Mouse (Mus musculus) embryonic facial prominence, embryonic 15.5 days (tissue): ENCODE data around the gene Tbl1x. TPM values are rescaled to one million over a fixed set of nuclear protein-coding genes. Genes with fewer than 3 reads are reported as not detected.

ENCODE experiments used
- ATAC-seq: fragments of 200-750 bp; cut with Nextera tagmentation; 2 replicates; pipeline ENCODE4 v1.8.0; 2017; ENCODE audit warnings: low read depth, moderate TSS enrichment; ENCODE audit not compliant: insufficient number of reproducible peaks, low FRiP score, low TSS enrichment
- H3K27ac ChIP-seq: fragments of 300-500 bp; sonication (generic); replicated peaks from 2 replicates; pipeline ENCODE4 v1.5.1; 2015; ENCODE audit warnings: mild to moderate bottlenecking, inconsistent platforms
- H3K27me3 ChIP-seq: fragments of 300-500 bp; sonication (generic); 2 replicates; pipeline ENCODE4 v1.6.1; 2015; ENCODE audit warnings: inconsistent platforms
- H3K36me3 ChIP-seq: fragments of 300-500 bp; sonication (generic); 2 replicates; pipeline ENCODE4 v1.6.1; 2015; ENCODE audit warnings: mild to moderate bottlenecking, inconsistent platforms
- H3K4me1 ChIP-seq: fragments of 300-500 bp; sonication (generic); 2 replicates; pipeline ENCODE4 v1.6.1; 2015; ENCODE audit warnings: inconsistent platforms
- H3K4me2 ChIP-seq: fragments of 300-500 bp; sonication (generic); replicated peaks from 2 replicates; pipeline ENCODE4 v1.6.1; 2015; ENCODE audit warnings: mild to moderate bottlenecking, inconsistent platforms
- H3K4me3 ChIP-seq: fragments of 300-500 bp; sonication (generic); replicated peaks from 2 replicates; pipeline ENCODE4 v1.5.1; 2015; ENCODE audit warnings: mild to moderate bottlenecking, inconsistent platforms
- H3K9ac ChIP-seq: fragments of 300-500 bp; sonication (generic); 2 replicates; pipeline ENCODE4 v1.6.1; 2015; ENCODE audit warnings: inconsistent platforms
- H3K9me3 ChIP-seq: fragments of 300-500 bp; sonication (generic); replicated peaks from 2 replicates; pipeline ENCODE4 v1.6.1; 2016; ENCODE audit warnings: inconsistent platforms
- WGBS: fragments of 180-500 bp; shearing (Covaris S2); methylation state at CpG from one replicate; pipeline ENCODE4 v1.1.7; 2015; 5-methylcytosine and 5-hydroxymethylcytosine counted together
- polyA plus RNA-seq: library from polyadenylated mRNA; unstranded; fragments of >200 nt; fragmentation: Nextera tagmentation; extraction: Ambion mirVana; gene quantifications from 2 replicates; pipeline ENCODE4 v1.2.1, GENCODE M21; 2015

Tbl1x gene
- polyA plus RNA-seq, 1 experiment from 2014 or later, result 67.1 TPM

GRCm38 (mm10) chrX:77613041-77613440, 102.2 kb downstream of the Tbl1x start:
- no peaks in the 10 kb centered on the region for H3K9me3 ChIP-seq
- WGBS, result 100% methylated on average over 1 of the region's 1 CpGs
- H3K27me3 ChIP-seq, result no peaks in the 10 kb centered on the region
- H3K36me3 ChIP-seq, result no peaks in the 10 kb centered on the region
- no peak overlapping the region for H3K4me3 ChIP-seq
- no peak overlapping the region for H3K9ac ChIP-seq
- no peaks in the 10 kb centered on the region for H3K4me1 ChIP-seq
- no peak overlapping the region for H3K27ac ChIP-seq
- no peak overlapping the region for H3K4me2 ChIP-seq
- ATAC-seq, result no peak

- ATAC-seq, result no peak
- Histone ChIP-seq H3K9me3 (no peaks in the 10 kb centered on the region), H3K36me3 (no peaks in the 10 kb centered on the region), H3K4me3 (no peak overlapping the region), H3K9ac (no peak overlapping the region), H3K27ac (no peak overlapping the region), H3K4me2 (no peak overlapping the region), H3K27me3 (no peaks in the 10 kb centered on the region), H3K4me1 (no peaks in the 10 kb centered on the region)
- WGBS, result 62% methylated on average over 4 of the region's 4 CpGs
Measured at GRCm38 (mm10) chrX:77615735-77616293, 105.0 kb downstream of the Tbl1x start.

GRCm38 (mm10) chrX:77617368-77618144, 106.7 kb downstream of the Tbl1x start:
- Histone ChIP-seq H3K27ac (no peak overlapping the region), H3K4me1 (no peaks in the 10 kb centered on the region), H3K36me3 (no peaks in the 10 kb centered on the region), H3K27me3 (no peaks in the 10 kb centered on the region), H3K9me3 (no peaks in the 10 kb centered on the region), H3K4me3 (no peak overlapping the region), H3K9ac (no peak overlapping the region), H3K4me2 (no peak overlapping the region)
- no peak for ATAC-seq
- 73% methylated on average over 6 of the region's 6 CpGs for WGBS

- Histone ChIP-seq H3K9me3 (no peaks in the 10 kb centered on the region), H3K27ac (no peak overlapping the region), H3K9ac (no peak overlapping the region), H3K4me2 (no peak overlapping the region), H3K27me3 (no peaks in the 10 kb centered on the region), H3K4me1 (no peaks in the 10 kb centered on the region), H3K4me3 (no peak overlapping the region), H3K36me3 (no peaks in the 10 kb centered on the region)
- ATAC-seq, result no peak
- WGBS, result 74% methylated on average over 2 of the region's 2 CpGs
Measured at GRCm38 (mm10) chrX:77630439-77630838, 119.6 kb downstream of the Tbl1x start.

DNA sequence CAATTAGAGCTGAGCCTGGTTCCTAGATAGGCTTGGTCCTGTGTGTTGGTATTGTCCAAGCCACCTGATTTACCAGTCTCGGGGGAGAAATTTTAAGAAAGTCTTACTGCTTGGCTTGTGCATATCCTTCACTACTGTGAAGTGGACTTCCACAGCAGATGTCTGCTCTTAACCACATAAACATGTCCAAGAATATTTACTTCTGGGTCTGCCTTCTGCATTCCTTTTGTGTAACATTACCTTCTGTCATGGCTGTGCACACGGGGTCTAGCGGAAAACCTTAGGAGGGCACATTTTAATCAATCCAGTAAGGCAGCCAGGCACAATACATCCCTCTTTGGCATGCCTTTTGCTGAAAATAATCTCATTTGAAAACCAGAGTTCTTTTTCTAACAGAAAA, 125.7 kb downstream of the Tbl1x start:
- ATAC-seq, result no peak

GRCm38 (mm10) chrX:77638076-77638475, 127.3 kb downstream of the Tbl1x start:
- Histone ChIP-seq H3K27me3 (no peaks in the 10 kb centered on the region), H3K9me3 (no peaks in the 10 kb centered on the region), H3K4me1 (no peaks in the 10 kb centered on the region), H3K9ac (no peak overlapping the region), H3K27ac (no peak overlapping the region), H3K4me2 (no peak overlapping the region), H3K4me3 (no peak overlapping the region), H3K36me3 (no peaks in the 10 kb centered on the region)
- no peak for ATAC-seq
- 11% methylated on average over 3 of the region's 3 CpGs for WGBS

More for the DNA sequence above, 125.7 kb downstream of the Tbl1x start:
- H3K9ac ChIP-seq, result no peak overlapping the region
- no peaks in the 10 kb centered on the region for H3K4me1 ChIP-seq
- 56% methylated on average over 3 of the region's 3 CpGs for WGBS
- H3K27ac ChIP-seq, result no peak overlapping the region
- no peaks in the 10 kb centered on the region for H3K27me3 ChIP-seq
- H3K36me3 ChIP-seq, result no peaks in the 10 kb centered on the region
- no peak overlapping the region for H3K4me3 ChIP-seq
- no peaks in the 10 kb centered on the region for H3K9me3 ChIP-seq
- no peak overlapping the region for H3K4me2 ChIP-seq

GRCm38 (mm10) chrX:77640301-77640700, 129.5 kb downstream of the Tbl1x start:
- Histone ChIP-seq H3K27ac (no peak overlapping the region), H3K4me3 (no peak overlapping the region), H3K9ac (no peak overlapping the region), H3K9me3 (no peaks in the 10 kb centered on the region), H3K36me3 (no peaks in the 10 kb centered on the region), H3K27me3 (no peaks in the 10 kb centered on the region), H3K4me1 (no peaks in the 10 kb centered on the region), H3K4me2 (no peak overlapping the region)
- WGBS, result 86% methylated on average over 4 of the region's 4 CpGs
- no peak for ATAC-seq

DNA sequence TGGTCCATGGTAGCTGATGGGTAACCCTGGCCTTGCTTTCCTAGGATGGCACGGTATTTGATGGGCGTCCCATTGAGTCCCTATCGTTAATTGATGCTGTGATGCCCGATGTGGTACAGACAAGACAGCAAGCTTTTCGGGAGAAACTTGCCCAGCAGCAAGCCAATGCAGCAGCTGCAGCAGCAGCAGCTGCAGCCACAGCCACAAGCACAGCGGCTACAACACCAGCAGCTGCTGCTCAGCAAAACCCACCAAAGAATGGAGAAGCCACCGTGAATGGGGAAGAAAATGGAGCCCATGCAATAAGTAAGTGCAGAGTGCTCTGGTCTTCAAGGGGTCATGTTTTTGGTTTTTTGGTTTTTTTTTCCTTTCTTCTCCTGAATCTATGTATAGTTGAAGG, 135.4 kb downstream of the Tbl1x start:
- Histone ChIP-seq H3K27ac (no peak overlapping the region), H3K4me3 (no peak overlapping the region), H3K36me3 (peaks cover 2% of the 10 kb centered on the region; the same call in 1 of the 2 replicates), H3K9me3 (no peaks in the 10 kb centered on the region), H3K4me1 (no peaks in the 10 kb centered on the region), H3K4me2 (no peak overlapping the region), H3K9ac (no peak overlapping the region), H3K27me3 (no peaks in the 10 kb centered on the region)
- WGBS, result 86% methylated on average over 7 of the region's 7 CpGs
- ATAC-seq, result no peak

GRCm38 (mm10) chrX:77650246-77650645, 139.4 kb downstream of the Tbl1x start:
- WGBS, result 86% methylated on average over 2 of the region's 2 CpGs
- H3K4me2 ChIP-seq, result no peak overlapping the region
- peaks cover 2% of the 10 kb centered on the region; the same call in 1 of the 2 replicates for H3K36me3 ChIP-seq
- ATAC-seq, result no peak
- no peaks in the 10 kb centered on the region for H3K9me3 ChIP-seq
- no peak overlapping the region for H3K27ac ChIP-seq
- no peaks in the 10 kb centered on the region for H3K4me1 ChIP-seq
- no peak overlapping the region for H3K4me3 ChIP-seq
- H3K9ac ChIP-seq, result no peak overlapping the region
- H3K27me3 ChIP-seq, result no peaks in the 10 kb centered on the region

DNA sequence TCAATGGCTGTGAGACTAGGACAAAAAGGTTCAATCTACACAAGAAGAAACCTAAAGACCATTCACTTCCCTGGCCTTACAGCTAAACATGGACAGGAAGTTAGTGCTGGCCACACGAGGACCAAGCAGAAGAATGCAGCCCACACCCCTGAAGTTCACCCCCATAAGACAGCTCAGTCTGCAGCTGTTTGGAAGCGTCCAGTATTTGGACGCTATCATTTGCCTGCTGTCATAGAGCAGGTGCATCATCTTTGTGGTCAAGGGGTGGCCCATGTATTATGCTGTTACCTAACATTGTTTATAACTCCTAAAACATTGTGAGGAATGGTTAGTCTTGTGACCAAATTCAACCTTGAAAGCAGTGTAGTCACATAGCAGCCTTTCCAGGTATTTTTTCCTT, 151.2 kb downstream of the Tbl1x start:
- Histone ChIP-seq H3K4me2 (no peak overlapping the region), H3K9ac (no peak overlapping the region), H3K36me3 (peaks cover 6% of the 10 kb centered on the region; the same call in 1 of the 2 replicates), H3K27me3 (no peaks in the 10 kb centered on the region), H3K4me1 (no peaks in the 10 kb centered on the region), H3K27ac (no peak overlapping the region), H3K9me3 (no peaks in the 10 kb centered on the region), H3K4me3 (no peak overlapping the region)
- WGBS, result 90% methylated on average over 3 of the region's 3 CpGs
- no peak for ATAC-seq

DNA sequence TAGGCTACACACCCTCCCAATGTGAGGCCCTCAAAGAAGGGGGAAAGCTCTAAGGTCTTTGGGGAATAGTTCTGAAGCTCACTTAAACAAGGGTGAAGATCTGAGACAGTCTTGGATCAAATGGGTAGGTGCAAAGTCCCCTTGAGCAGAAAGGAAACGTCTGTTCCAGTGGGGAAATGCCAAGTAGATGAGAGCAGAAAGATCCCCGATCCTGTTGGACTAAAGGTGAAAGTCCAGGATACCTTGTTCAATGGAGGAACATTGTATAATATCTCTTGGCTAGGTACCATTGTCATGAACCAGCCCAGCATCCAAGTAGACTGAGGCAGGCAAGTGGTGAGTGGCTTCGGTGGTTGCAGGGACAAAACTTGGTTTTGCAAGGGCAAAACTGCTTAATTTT, 152.5 kb downstream of the Tbl1x start:
- no peak overlapping the region for H3K9ac ChIP-seq
- H3K27ac ChIP-seq, result no peak overlapping the region
- no peak for ATAC-seq
- H3K4me2 ChIP-seq, result no peak overlapping the region
- H3K4me3 ChIP-seq, result no peak overlapping the region
- no peaks in the 10 kb centered on the region for H3K4me1 ChIP-seq
- H3K36me3 ChIP-seq, result peaks cover 6% of the 10 kb centered on the region; the same call in 1 of the 2 replicates
- H3K27me3 ChIP-seq, result no peaks in the 10 kb centered on the region
- WGBS, result 56% methylated on average over 3 of the region's 3 CpGs
- H3K9me3 ChIP-seq, result no peaks in the 10 kb centered on the region

DNA sequence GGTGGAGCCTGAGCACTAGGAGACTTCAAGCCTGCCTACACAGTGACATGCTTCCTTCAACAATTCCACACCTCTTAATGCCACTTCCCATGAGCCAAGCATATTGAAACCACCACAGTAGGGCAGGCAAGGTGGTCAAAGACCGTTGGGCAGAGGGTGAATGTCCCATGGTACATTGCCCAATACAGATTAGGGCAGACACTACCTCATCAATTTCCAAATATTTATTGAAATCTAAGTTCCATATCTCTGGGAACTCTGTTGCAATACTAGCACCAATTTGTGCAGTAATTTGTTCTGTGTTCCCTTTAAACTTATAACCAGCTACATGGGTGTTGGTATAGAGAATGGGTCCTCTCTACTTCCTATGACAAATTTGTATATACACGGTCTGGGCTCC, 154.2 kb downstream of the Tbl1x start:
- H3K27ac ChIP-seq, result no peak overlapping the region
- H3K27me3 ChIP-seq, result no peaks in the 10 kb centered on the region
- no peaks in the 10 kb centered on the region for H3K9me3 ChIP-seq
- no peak for ATAC-seq
- no peak overlapping the region for H3K4me2 ChIP-seq
- H3K9ac ChIP-seq, result no peak overlapping the region
- WGBS, result 79% methylated on average over 2 of the region's 2 CpGs
- H3K36me3 ChIP-seq, result peaks cover 6% of the 10 kb centered on the region; the same call in 1 of the 2 replicates
- no peak overlapping the region for H3K4me3 ChIP-seq
- no peaks in the 10 kb centered on the region for H3K4me1 ChIP-seq
